Mouse (Mus musculus) embryo, embryonic 10.5 days (tissue): ENCODE results near the gene Cuedc1.

Experiments used
- DNase-seq: peaks from one replicate; pipeline ENCODE4 v3.0.0-alpha.2; 2015; ENCODE audit warnings: low spot score

The Cuedc1 gene

DNA sequence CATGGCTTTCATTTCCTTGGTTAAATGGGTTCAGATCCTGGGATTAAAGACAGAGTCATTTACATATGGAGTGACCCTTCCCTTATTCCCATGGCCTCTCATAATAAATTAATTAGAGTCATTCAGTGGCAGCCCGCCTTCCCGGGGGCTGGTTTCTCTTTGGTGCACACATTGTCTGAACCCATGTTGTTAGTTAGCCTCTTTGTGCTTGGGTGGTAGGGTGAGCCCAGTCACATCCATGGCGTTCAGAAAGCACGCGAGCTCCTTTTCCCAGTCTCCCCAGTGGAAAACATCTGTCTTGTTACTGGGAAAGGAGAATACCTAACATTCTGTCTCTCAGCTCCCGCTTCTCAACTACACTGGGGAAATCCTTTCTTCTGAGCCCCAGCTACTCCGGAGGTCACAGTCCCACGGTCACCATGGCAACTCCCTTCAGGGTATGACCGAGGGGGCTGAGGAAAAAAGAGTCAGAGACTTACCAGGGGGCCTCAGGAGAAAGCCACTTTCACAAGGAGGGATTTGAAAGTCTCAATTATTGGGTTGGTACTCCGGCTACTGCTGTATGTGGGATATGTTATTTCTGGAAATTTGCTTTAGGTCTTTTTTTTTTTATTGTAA is 143.0 kb downstream of the Cuedc1 start:
- DNase-seq = peak; percentile 96

GRCm38 (mm10) chr11:88241468-88242301 is 143.8 kb downstream of the Cuedc1 start:
- DNase-seq = peak; percentile 54
